Mouse (Mus musculus): Measurements from ENCODE around the gene Pappa2. TPM values are rescaled to one million over a fixed set of nuclear protein-coding genes. Genes with fewer than 3 reads are reported as not detected.
A peak's percentile ranks its signal among the peaks of the same experiment; 100 is the strongest.

The Pappa2 gene
- polyA plus RNA-seq, 1 experiment = 0.25 TPM

DNA sequence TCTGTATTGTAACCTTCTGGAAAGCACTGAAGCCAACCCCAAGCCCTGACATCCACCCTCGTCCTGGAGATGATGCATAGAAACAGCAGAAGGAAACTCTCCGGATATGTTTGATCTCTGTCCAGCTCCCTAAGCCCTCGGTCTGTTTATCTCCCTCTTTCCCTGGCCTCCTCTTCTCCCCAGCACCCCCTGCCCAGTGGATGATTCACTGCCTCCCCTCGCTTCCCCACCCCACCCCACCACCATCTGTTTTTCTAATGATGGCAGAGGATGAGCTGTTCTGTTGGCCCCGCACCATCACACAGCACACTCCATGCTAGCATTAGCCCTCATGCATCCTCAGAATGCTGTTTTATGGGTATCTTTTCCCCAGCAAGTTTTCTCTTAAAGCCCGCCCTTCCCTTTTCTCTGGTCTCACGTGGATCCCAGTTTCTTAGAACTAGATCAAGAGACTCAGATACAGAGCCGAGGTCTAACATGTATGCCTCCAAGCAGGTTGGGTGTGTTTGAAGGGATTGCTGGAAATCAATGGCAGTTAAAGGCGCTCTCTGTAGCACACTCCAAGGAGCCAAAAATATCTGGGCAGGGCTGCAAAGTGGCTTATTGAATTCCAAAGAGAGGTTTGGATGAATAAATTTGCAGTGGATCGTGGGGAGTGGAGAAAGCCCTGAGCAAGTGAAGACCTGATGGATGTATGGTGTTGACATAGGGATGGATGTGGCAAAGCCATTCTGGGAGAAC, 231.8 kb downstream of the Pappa2 start:
- TF ChIP-seq POLR2A (IDR thresholded peaks at IDR 0.05; ENCODE audit: extremely low read depth, insufficient read depth, low read length) (no peak), CTCF (IDR thresholded peaks at IDR 0.05; ENCODE audit: extremely low read depth, insufficient read depth, low read length) (no peak)
- Histone ChIP-seq H3K4me1 (ENCODE audit: control insufficient read depth, insufficient read depth, low read length) (no peaks in the 10 kb centered on the region), H3K4me3 (ENCODE audit: insufficient read depth, low read length) (no peak overlapping the region), H3K27ac (ENCODE audit: insufficient read depth, low read length) (no peak overlapping the region)

DNA sequence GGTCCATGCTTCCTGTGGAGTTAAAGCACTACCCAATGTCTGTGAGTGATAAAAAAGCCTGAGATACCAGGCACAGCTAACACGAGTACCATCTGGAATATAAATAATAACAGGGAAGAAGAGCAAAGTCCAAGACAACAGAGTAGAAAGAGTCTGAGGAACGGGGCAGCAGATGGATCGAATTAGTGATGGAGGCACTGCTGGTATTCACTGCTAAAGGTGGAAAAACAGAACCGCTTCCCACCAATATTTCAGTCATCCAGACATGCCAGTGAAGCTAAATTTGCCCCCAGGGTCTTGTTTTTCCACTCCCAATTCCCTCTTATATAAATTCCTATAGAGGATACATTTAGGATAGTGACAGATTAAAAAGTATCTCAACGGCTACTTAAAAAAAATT, 238.8 kb downstream of the Pappa2 start:
- no peak for TF ChIP-seq POLR2A (IDR thresholded peaks at IDR 0.05; ENCODE audit: extremely low read depth, insufficient read depth, low read length)
- TF ChIP-seq CTCF (IDR thresholded peaks at IDR 0.05; ENCODE audit: extremely low read depth, insufficient read depth, low read length) = no peak
- no peak overlapping the region for H3K4me3 ChIP-seq (ENCODE audit: insufficient read depth, low read length)
- no peak overlapping the region for H3K27ac ChIP-seq (ENCODE audit: insufficient read depth, low read length)
- H3K4me1 ChIP-seq (ENCODE audit: control insufficient read depth, insufficient read depth, low read length) = no peaks in the 10 kb centered on the region; the same call in 1 of the 2 replicates

- TF ChIP-seq CTCF (IDR thresholded peaks at IDR 0.05; ENCODE audit: extremely low read depth, insufficient read depth, low read length) (no peak), POLR2A (IDR thresholded peaks at IDR 0.05; ENCODE audit: extremely low read depth, insufficient read depth, low read length) (no peak)
- H3K27ac ChIP-seq (ENCODE audit: insufficient read depth, low read length) = no peak overlapping the region
- H3K4me3 ChIP-seq (ENCODE audit: insufficient read depth, low read length) = no peak overlapping the region
- no peaks in the 10 kb centered on the region; the same call in 1 of the 2 replicates for H3K4me1 ChIP-seq (ENCODE audit: control insufficient read depth, insufficient read depth, low read length)
Observed at GRCm38 (mm10) chr1:158740949-158741348, 239.3 kb downstream of the Pappa2 start.

DNA sequence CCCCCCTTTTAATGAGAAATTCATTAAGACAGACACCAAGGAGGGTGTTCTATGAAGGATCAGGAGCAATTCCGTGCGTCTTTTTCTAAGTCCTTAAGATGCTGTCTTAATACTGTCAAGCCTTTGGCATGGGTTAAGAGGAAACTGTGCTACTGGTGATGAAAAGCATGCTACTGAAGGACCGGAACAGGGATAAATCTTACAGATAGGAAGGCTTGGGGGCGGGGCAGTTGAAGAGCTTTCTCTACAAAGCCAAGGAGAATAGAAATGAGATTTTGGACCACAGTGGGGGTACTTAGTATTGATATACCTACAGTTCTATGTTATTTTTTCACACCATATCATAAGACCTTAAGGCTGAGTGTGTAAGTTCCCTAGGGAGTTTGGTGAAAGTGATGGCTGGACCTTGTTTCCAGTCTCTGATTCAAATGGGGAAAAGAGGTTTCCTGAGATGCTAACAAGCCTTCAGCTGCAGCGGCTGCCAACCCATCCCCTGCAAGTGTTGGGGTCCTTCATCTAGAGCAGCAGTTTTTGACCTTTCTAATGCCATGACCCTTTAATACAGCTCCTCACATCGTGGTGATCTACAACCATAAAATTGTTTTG, 240.0 kb downstream of the Pappa2 start:
- H3K4me3 ChIP-seq (ENCODE audit: insufficient read depth, low read length) = no peak overlapping the region
- TF ChIP-seq CTCF (IDR thresholded peaks at IDR 0.05; ENCODE audit: extremely low read depth, insufficient read depth, low read length) (no peak), POLR2A (IDR thresholded peaks at IDR 0.05; ENCODE audit: extremely low read depth, insufficient read depth, low read length) (no peak)
- no peaks in the 10 kb centered on the region; the same call in 1 of the 2 replicates for H3K4me1 ChIP-seq (ENCODE audit: control insufficient read depth, insufficient read depth, low read length)
- H3K27ac ChIP-seq (ENCODE audit: insufficient read depth, low read length) = no peak overlapping the region

GRCm38 (mm10) chr1:158739132-158739919, 241.0 kb downstream of the Pappa2 start:
- Histone ChIP-seq H3K4me3 (ENCODE audit: insufficient read depth, low read length) (no peak overlapping the region), H3K27ac (ENCODE audit: insufficient read depth, low read length) (no peak overlapping the region), H3K4me1 (ENCODE audit: control insufficient read depth, insufficient read depth, low read length) (no peaks in the 10 kb centered on the region; the same call in 1 of the 2 replicates)
- TF ChIP-seq POLR2A (IDR thresholded peaks at IDR 0.05; ENCODE audit: extremely low read depth, insufficient read depth, low read length) (no peak), CTCF (IDR thresholded peaks at IDR 0.05; ENCODE audit: extremely low read depth, insufficient read depth, low read length) (no peak)

- Histone ChIP-seq H3K27ac (ENCODE audit: insufficient read depth, low read length) (no peak overlapping the region), H3K4me1 (ENCODE audit: control insufficient read depth, insufficient read depth, low read length) (0 out of 2 replicates have a peak, but pooled peaks cover 2% of the 10 kb centered on the region), H3K4me3 (ENCODE audit: insufficient read depth, low read length) (no peak overlapping the region)
- TF ChIP-seq CTCF (IDR thresholded peaks at IDR 0.05; ENCODE audit: extremely low read depth, insufficient read depth, low read length) (no peak), POLR2A (IDR thresholded peaks at IDR 0.05; ENCODE audit: extremely low read depth, insufficient read depth, low read length) (no peak)
Observed at GRCm38 (mm10) chr1:158732868-158733496, 247.3 kb downstream of the Pappa2 start.

DNA sequence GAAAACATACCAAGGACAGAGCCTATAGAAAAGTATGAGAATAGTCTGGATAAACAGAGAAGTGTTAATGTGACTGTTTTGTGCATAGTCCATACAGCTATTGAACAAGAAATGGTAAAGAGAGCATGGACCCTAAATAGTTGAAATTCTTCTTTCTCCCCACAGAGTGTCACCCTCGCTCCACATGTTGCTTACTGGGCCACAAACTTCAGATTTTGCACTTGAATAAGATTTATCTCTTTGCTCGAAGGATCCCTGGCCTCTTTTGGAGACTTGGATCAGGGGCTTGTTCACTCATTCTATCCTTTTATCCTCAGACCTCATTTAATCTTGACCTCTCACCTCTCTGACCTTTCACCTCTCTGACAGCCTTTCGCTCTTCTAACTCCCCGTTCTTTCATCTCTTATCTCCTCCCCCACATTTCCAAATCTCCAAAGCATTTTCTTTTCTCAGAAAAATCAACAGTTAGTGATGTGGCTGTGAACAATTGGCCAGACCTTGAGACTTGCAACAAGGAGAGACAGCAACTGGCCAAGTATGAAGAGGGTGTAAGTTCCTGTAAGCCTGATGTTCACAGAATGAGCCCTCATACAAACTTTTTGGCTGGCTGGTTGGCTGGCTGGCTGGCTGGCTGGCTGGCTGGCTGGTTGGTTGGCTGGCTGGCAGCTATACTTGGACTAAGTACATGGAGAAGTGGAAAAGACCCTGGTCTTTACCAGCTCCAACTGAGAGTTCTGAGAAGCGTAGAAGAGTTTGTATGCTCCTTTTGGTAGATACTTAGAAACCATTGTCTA, 266.8 kb downstream of the Pappa2 start:
- no peak for TF ChIP-seq POLR2A (IDR thresholded peaks at IDR 0.05; ENCODE audit: extremely low read depth, insufficient read depth, low read length)
- TF ChIP-seq CTCF (IDR thresholded peaks at IDR 0.05; ENCODE audit: extremely low read depth, insufficient read depth, low read length) = peak; percentile 74
- Histone ChIP-seq H3K4me3 (ENCODE audit: insufficient read depth, low read length) (no peak overlapping the region), H3K4me1 (ENCODE audit: control insufficient read depth, insufficient read depth, low read length) (peaks cover 2% of the 10 kb centered on the region; the same call in 1 of the 2 replicates), H3K27ac (ENCODE audit: insufficient read depth, low read length) (no peak overlapping the region)

GRCm38 (mm10) chr1:158701336-158701735, 279.0 kb downstream of the Pappa2 start:
- Histone ChIP-seq H3K27ac (ENCODE audit: insufficient read depth, low read length) (no peak overlapping the region), H3K4me1 (ENCODE audit: control insufficient read depth, insufficient read depth, low read length) (no peaks in the 10 kb centered on the region), H3K4me3 (ENCODE audit: insufficient read depth, low read length) (no peak overlapping the region)
- TF ChIP-seq POLR2A (IDR thresholded peaks at IDR 0.05; ENCODE audit: extremely low read depth, insufficient read depth, low read length) = no peak

All from cortical plate, adult 2 months (tissue).